Mouse (Mus musculus) stomach, postnatal 0 days (tissue): ENCODE measurements around the gene Gal3st3. TPM values are rescaled to one million over a fixed set of nuclear protein-coding genes. Genes with fewer than 3 reads are reported as not detected.

ENCODE experiments used
- ATAC-seq: fragments of 200-750 bp; cut with Nextera tagmentation; 2 replicates; pipeline ENCODE4 v1.8.0; 2017; ENCODE audit not compliant: low FRiP score, low TSS enrichment
- DNase-seq: peaks from one replicate; pipeline ENCODE4 v3.0.0-alpha.2; 2016; ENCODE audit warnings: low spot score
- H3K27ac ChIP-seq: fragments of 300-500 bp; sonication (generic); replicated peaks from 2 replicates; pipeline ENCODE4 v1.5.1; 2014; ENCODE audit warnings: mild to moderate bottlenecking, control low read depth
- H3K27me3 ChIP-seq: fragments of 300-500 bp; sonication (generic); 2 replicates; pipeline ENCODE4 v1.6.1; 2014; ENCODE audit warnings: low read length; ENCODE audit not compliant: control insufficient read depth, insufficient read depth
- H3K36me3 ChIP-seq: fragments of 300-500 bp; sonication (generic); 2 replicates; pipeline ENCODE4 v1.6.1; 2014; ENCODE audit warnings: low read length, mixed read lengths; ENCODE audit not compliant: control insufficient read depth, insufficient read depth
- H3K4me1 ChIP-seq: fragments of 300-500 bp; sonication (generic); replicated peaks from 2 replicates; pipeline ENCODE4 v1.6.1; 2014; ENCODE audit warnings: antibody characterized with exemption; ENCODE audit not compliant: control insufficient read depth, insufficient read depth
- H3K4me2 ChIP-seq: fragments of 300-500 bp; sonication (generic); replicated peaks from 2 replicates; pipeline ENCODE4 v1.6.1; 2014; ENCODE audit warnings: low read depth, mild to moderate bottlenecking, control low read depth, moderate library complexity
- H3K4me3 ChIP-seq: fragments of 300-500 bp; sonication (generic); 2 replicates; pipeline ENCODE4 v1.5.1; 2014; ENCODE audit warnings: low read depth, low read length, control low read depth
- H3K9ac ChIP-seq: fragments of 300-500 bp; sonication (generic); 2 replicates; pipeline ENCODE4 v1.6.1; 2014; ENCODE audit warnings: mild to moderate bottlenecking, low read length, control low read depth, mixed read lengths
- H3K9me3 ChIP-seq: fragments of 300-500 bp; sonication (generic); 2 replicates; pipeline ENCODE4 v1.6.1; 2016; ENCODE audit warnings: low read length; ENCODE audit not compliant: control insufficient read depth
- CTCF ChIP-seq: IDR thresholded peaks from 2 replicates; pipeline ENCODE4 v1.5.1; 2016; ENCODE audit warnings: antibody characterized with exemption, low read depth, mild to moderate bottlenecking, moderate library complexity
- EP300 ChIP-seq: optimal IDR thresholded peaks from 2 replicates; pipeline ENCODE3; 2016; ENCODE audit warnings: antibody characterized with exemption
- WGBS: fragments of 180-500 bp; shearing (Covaris S2); extraction: QIAGEN DNeasy Blood & Tissue Kit; methylation state at CpG from one replicate; pipeline ENCODE4 v1.1.7; 2014; 5-methylcytosine and 5-hydroxymethylcytosine counted together
- polyA plus RNA-seq: library from polyadenylated mRNA; unstranded; fragments of >200 nt; fragmentation: Nextera tagmentation; extraction: Ambion mirVana; gene quantifications from 2 replicates; pipeline ENCODE4 v1.2.1, GENCODE M21; 2015

Gal3st3 gene
- polyA plus RNA-seq, 1 experiment from 2014 or later: 0.51 TPM

- Histone ChIP-seq H3K27ac (no peak overlapping the region), H3K9ac (no peak overlapping the region), H3K9me3 (no peaks in the 10 kb centered on the region), H3K36me3 (no peaks in the 10 kb centered on the region), H3K4me2 (no peak overlapping the region), H3K27me3 (no peaks in the 10 kb centered on the region), H3K4me3 (no peak overlapping the region), H3K4me1 (no peaks in the 10 kb centered on the region)
- TF ChIP-seq CTCF: no peak
- no peak for TF ChIP-seq EP300
- 50% methylated on average over 17 of the region's 17 CpGs for WGBS
- peak; percentile 40 for DNase-seq
- no peak for ATAC-seq
Measured at GRCm38 (mm10) chr19:5323801-5324200, 25.7 kb downstream of the Gal3st3 start.

DNA sequence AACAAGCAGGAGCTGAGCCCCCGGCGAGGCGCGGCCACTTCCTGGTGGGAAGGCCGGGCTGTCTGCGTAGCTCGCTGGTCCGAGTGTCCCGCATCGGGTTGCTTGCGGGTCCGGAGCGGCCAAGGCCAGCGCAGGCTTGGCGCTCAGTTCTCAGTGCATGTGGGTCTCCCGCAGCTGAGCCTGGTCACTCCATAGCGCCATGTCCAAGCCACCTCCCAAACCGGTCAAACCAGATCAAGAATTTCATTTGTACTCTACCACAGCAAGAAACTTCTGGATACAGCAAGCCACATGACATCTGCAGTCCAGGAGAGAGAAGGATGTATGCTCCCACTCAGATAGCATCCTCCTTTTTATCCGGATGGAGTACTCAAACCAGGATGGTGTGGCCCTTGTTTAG lies 29.8 kb downstream of the Gal3st3 start:
- 62% methylated on average over 19 of the region's 19 CpGs for WGBS
- Histone ChIP-seq H3K27ac (no peak overlapping the region), H3K4me1 (no peaks in the 10 kb centered on the region), H3K36me3 (no peaks in the 10 kb centered on the region), H3K9me3 (no peaks in the 10 kb centered on the region), H3K4me2 (no peak overlapping the region), H3K9ac (no peak overlapping the region), H3K4me3 (no peak overlapping the region), H3K27me3 (no peaks in the 10 kb centered on the region)
- TF ChIP-seq EP300 (no peak), CTCF (no peak)
- ATAC-seq (peak; percentile 77), DNase-seq (peak; percentile 64)

GRCm38 (mm10) chr19:5334741-5335140 lies 36.6 kb downstream of the Gal3st3 start:
- Histone ChIP-seq H3K9me3 (no peaks in the 10 kb centered on the region), H3K4me3 (no peak overlapping the region), H3K36me3 (no peaks in the 10 kb centered on the region), H3K27me3 (no peaks in the 10 kb centered on the region), H3K27ac (no peak overlapping the region), H3K4me1 (no peaks in the 10 kb centered on the region), H3K9ac (no peak overlapping the region), H3K4me2 (no peak overlapping the region)
- WGBS: 50% methylated on average over 5 of the region's 5 CpGs
- no peak for DNase-seq
- ATAC-seq: no peak
- no peak for TF ChIP-seq EP300
- TF ChIP-seq CTCF: no peak

- H3K27ac ChIP-seq: no peak within 1 kb of the TSS
- no peak within 1 kb of the TSS for H3K9ac ChIP-seq
- H3K4me2 ChIP-seq: no peak within 1 kb of the TSS
- TF ChIP-seq EP300 (no peak), CTCF (no peak)
- H3K4me1 ChIP-seq: no peaks in the 10 kb centered on the region
- no peak within 1 kb of the TSS for H3K4me3 ChIP-seq
- DNase-seq: no peak
- H3K36me3 ChIP-seq: no peaks in the 10 kb centered on the region
- ATAC-seq: no peak
- 90% methylated on average over 6 of the region's 6 CpGs for WGBS
- H3K9me3 ChIP-seq: no peaks in the 10 kb centered on the region
- H3K27me3 ChIP-seq: no peaks in the 10 kb centered on the region
Measured at GRCm38 (mm10) chr19:5335441-5335840, 37.3 kb downstream of the Gal3st3 start, which contains the start of gene Catsper1. Catsper1 (plus strand) TSS chr19:5335741.

DNA sequence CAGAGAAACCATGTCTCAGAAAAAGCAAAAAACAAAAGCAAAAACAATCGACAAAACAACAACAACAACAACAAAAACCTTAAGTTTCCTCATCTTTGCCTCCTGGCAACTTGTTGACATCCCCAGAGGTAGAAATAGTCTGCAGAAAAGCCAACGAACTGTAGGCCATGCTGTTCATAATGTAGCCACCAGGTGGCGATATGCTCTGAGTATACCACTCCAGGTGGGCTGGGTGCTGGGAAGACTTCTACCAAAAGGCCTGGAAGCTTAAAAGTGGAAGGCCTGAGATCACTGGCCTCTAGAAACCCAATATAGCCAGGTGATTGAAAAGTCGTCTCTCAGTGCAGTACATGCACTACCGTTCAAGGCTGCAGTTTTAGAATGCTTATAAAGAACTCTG lies 39.8 kb downstream of the Gal3st3 start:
- 19% methylated on average over 5 of the region's 5 CpGs for WGBS
- Histone ChIP-seq H3K36me3 (no peaks in the 10 kb centered on the region), H3K4me1 (no peaks in the 10 kb centered on the region), H3K9me3 (no peaks in the 10 kb centered on the region), H3K27me3 (no peaks in the 10 kb centered on the region), H3K4me2 (no peak overlapping the region), H3K4me3 (no peak overlapping the region), H3K27ac (no peak overlapping the region), H3K9ac (no peak overlapping the region)
- TF ChIP-seq EP300 (no peak), CTCF (peak; percentile 94)
- 0 out of 2 replicates have a peak, but pooled peaks have one; percentile 43 for ATAC-seq
- peak; percentile 81 for DNase-seq

- Histone ChIP-seq H3K27me3 (no peaks in the 10 kb centered on the region), H3K9ac (no peak overlapping the region), H3K4me1 (no peaks in the 10 kb centered on the region), H3K27ac (no peak overlapping the region), H3K4me2 (no peak overlapping the region), H3K9me3 (no peaks in the 10 kb centered on the region), H3K4me3 (no peak overlapping the region), H3K36me3 (no peaks in the 10 kb centered on the region)
- TF ChIP-seq CTCF: no peak
- no peak for TF ChIP-seq EP300
- DNase-seq (no peak), ATAC-seq (no peak)
- WGBS: 88% methylated on average over 7 of the region's 7 CpGs
Measured at GRCm38 (mm10) chr19:5341360-5341759, 43.2 kb downstream of the Gal3st3 start.
